Mouse (Mus musculus) midbrain, embryonic 10.5 days (tissue): ENCODE measurements at regions not wholly inside any gene's neighbourhood (a gene's known extent, or its start where the extent isn't known, plus 50 kb on each side); places are given as distances from the start of the nearest gene placed in this dataset.

Experiments
- DNase-seq: peaks from one replicate; pipeline ENCODE4 v3.0.0-alpha.2; 2017; ENCODE audit warnings: low spot score
- H3K27ac ChIP-seq: fragments of 300-500 bp; sonication (generic); replicated peaks from 2 replicates; pipeline ENCODE4 v1.5.1; 2016; ENCODE audit warnings: mild to moderate bottlenecking
- H3K27me3 ChIP-seq: fragments of 300-500 bp; sonication (generic); 2 replicates; pipeline ENCODE4 v1.6.1; 2016; ENCODE audit warnings: low read depth, mild to moderate bottlenecking; ENCODE audit not compliant: poor library complexity, severe bottlenecking
- H3K36me3 ChIP-seq: fragments of 300-500 bp; sonication (generic); 2 replicates; pipeline ENCODE4 v1.6.1; 2016; ENCODE audit warnings: mild to moderate bottlenecking, moderate library complexity
- H3K4me1 ChIP-seq: fragments of 300-500 bp; sonication (generic); 2 replicates; pipeline ENCODE4 v1.6.1; 2016
- H3K4me3 ChIP-seq: fragments of 300-500 bp; sonication (generic); 2 replicates; pipeline ENCODE4 v1.5.1; 2016; ENCODE audit warnings: mild to moderate bottlenecking, moderate library complexity
- H3K9me3 ChIP-seq: fragments of 300-500 bp; sonication (generic); replicated peaks from 2 replicates; pipeline ENCODE4 v1.6.1; 2016; ENCODE audit warnings: mild to moderate bottlenecking
- WGBS: fragments of 180-500 bp; shearing (Covaris S2); methylation state at CpG from one replicate; pipeline ENCODE4 v1.1.7; 2016; 5-methylcytosine and 5-hydroxymethylcytosine counted together

DNA sequence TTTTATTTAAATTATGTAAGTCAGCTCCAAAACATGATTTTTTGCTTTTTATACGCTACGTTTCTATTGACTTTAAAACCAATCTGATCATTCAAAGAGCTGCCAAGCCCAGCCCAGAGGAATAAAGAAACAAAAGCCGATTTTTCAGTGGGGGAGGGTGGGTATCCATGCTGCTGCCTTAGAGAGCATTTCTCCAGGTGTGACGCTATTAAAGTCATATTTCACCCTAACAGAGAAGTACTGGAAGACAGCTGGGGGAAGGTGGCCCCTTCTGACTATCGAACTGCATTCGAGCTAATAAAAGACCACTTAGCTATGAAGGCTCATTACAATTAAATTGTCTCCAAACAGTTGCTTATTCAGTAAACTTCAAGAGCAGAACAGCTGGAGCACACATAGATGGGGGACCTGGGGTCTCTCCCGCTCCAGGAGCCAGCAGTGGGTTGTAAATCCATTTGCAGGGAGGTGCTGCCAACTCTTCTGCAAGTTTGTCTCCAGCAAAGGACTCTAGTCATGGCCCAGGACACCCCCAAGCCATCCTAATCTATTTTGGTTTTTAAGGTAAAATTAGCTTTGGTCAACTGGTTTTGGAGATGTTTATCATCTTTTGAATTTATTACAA lies 336.5 kb downstream of the Ets1 start:
- DNase-seq, result no peak
- 0 out of 2 replicates have a peak, but pooled peaks cover 7% of the 10 kb centered on the region for H3K4me1 ChIP-seq
- H3K27me3 ChIP-seq, result no peaks in the 10 kb centered on the region
- H3K9me3 ChIP-seq, result no peaks in the 10 kb centered on the region
- no peak overlapping the region for H3K27ac ChIP-seq
- H3K4me3 ChIP-seq, result no peak overlapping the region
- 89% methylated on average over 7 of the region's 7 CpGs for WGBS
- H3K36me3 ChIP-seq, result no peaks in the 10 kb centered on the region

- H3K9me3 ChIP-seq, result no peaks in the 10 kb centered on the region
- H3K27me3 ChIP-seq, result no peaks in the 10 kb centered on the region
- DNase-seq, result no peak
- no peak overlapping the region for H3K4me3 ChIP-seq
- H3K4me1 ChIP-seq, result peaks cover 3% of the 10 kb centered on the region; the same call in 1 of the 2 replicates
- WGBS, result 87% methylated on average over 7 of the region's 7 CpGs
- no peaks in the 10 kb centered on the region for H3K36me3 ChIP-seq
- H3K27ac ChIP-seq, result no peak overlapping the region
Measured at GRCm38 (mm10) chr9:32977732-32978131, 341.7 kb downstream of the Ets1 start.

DNA sequence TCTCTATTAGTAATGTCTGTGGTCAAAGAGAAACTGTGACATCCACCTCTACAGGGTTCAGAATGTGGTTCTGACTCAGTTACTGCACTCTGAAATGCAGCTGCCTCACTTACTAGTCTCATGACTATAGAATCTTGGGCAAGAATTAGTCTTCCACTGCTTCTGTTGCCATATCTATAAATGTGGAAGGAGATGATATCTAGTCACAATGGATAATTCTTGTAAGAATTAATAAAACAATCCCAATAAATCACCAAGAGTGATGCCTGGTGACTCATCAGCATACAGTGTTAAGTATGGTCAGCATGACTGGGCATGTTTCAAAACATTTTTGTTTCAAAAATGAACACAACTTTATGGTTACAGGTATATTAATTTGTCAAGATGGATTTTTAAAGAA lies 344.8 kb downstream of the Ets1 start:
- no peak overlapping the region for H3K4me3 ChIP-seq
- no peak for DNase-seq
- H3K9me3 ChIP-seq, result no peaks in the 10 kb centered on the region
- H3K4me1 ChIP-seq, result peaks cover 3% of the 10 kb centered on the region; the same call in 1 of the 2 replicates
- H3K27me3 ChIP-seq, result no peaks in the 10 kb centered on the region
- no peaks in the 10 kb centered on the region for H3K36me3 ChIP-seq
- H3K27ac ChIP-seq, result no peak overlapping the region

DNA sequence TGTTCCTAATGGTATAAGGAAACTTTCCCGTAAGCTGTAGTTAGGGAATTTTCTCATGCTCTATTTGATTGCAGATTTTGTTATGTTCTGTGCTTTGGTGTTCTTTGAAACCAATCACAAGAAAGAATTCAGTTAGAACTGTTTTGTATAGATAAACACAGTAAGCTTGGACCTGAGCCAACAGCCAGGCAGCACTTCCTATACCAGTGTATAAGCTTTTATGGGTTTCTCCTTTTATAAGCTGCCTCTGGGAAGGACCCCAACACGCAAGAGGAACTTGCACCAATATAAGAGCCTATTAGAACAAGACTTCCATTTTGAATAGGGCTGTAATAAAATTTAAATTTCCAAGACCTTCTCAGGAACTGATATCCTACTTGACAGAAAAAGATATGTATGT lies 347.2 kb downstream of the Ets1 start:
- Histone ChIP-seq H3K27ac (no peak overlapping the region), H3K4me1 (peaks cover 3% of the 10 kb centered on the region; the same call in 1 of the 2 replicates), H3K27me3 (no peaks in the 10 kb centered on the region), H3K9me3 (no peaks in the 10 kb centered on the region), H3K4me3 (no peak overlapping the region), H3K36me3 (no peaks in the 10 kb centered on the region)
- WGBS, result 88% methylated on average over 2 of the region's 2 CpGs
- no peak for DNase-seq

- WGBS, result 58% methylated on average over 9 of the region's 9 CpGs
- Histone ChIP-seq H3K27me3 (no peaks in the 10 kb centered on the region), H3K4me3 (no peak overlapping the region), H3K4me1 (no peaks in the 10 kb centered on the region), H3K36me3 (no peaks in the 10 kb centered on the region), H3K27ac (no peak overlapping the region), H3K9me3 (no peaks in the 10 kb centered on the region)
- DNase-seq, result peak; percentile 40
Measured at GRCm38 (mm10) chr9:32986836-32987673, 351.0 kb downstream of the Ets1 start.

DNA sequence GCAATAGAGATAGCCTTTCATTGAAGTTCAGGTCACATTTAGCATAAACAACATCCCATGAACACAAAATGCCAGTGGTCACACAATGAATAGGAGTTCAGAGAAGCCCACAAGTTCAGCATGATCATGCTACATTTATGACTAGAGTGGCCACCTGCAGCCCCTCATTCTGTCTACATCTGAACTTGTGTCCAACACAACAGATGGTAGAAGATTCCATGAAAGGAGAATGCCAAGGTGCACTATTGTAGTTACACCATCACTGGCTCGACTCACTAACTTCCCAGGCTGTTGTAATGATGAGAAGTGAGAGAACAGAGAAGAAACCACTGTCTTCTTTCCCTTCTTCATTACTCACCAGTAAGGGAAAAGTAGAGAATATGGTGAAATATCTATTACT lies 353.0 kb downstream of the Ets1 start:
- H3K4me1 ChIP-seq, result no peaks in the 10 kb centered on the region
- H3K9me3 ChIP-seq, result no peaks in the 10 kb centered on the region
- no peak for DNase-seq
- H3K27me3 ChIP-seq, result no peaks in the 10 kb centered on the region
- no peak overlapping the region for H3K4me3 ChIP-seq
- no peaks in the 10 kb centered on the region for H3K36me3 ChIP-seq
- 74% methylated on average over 1 of the region's 1 CpGs for WGBS
- H3K27ac ChIP-seq, result no peak overlapping the region

- no peaks in the 10 kb centered on the region for H3K4me1 ChIP-seq
- no peaks in the 10 kb centered on the region for H3K36me3 ChIP-seq
- peaks cover 9% of the 10 kb centered on the region; the same call in 1 of the 2 replicates for H3K9me3 ChIP-seq
- whole genome bisulfite sequencing, result 74% methylated on average over 1 of the region's 1 CpGs
- no peaks in the 10 kb centered on the region for H3K27me3 ChIP-seq
- no peak for DNase-seq
- no peak overlapping the region for H3K4me3 ChIP-seq
- H3K27ac ChIP-seq, result no peak overlapping the region
Measured at GRCm38 (mm10) chr9:32998323-32998722, 362.3 kb downstream of the Ets1 start.

GRCm38 (mm10) chr9:33000691-33001164 lies 364.7 kb downstream of the Ets1 start:
- H3K27me3 ChIP-seq, result no peaks in the 10 kb centered on the region
- no peak overlapping the region for H3K4me3 ChIP-seq
- WGBS, result 67% methylated on average over 7 of the region's 7 CpGs
- no peak for DNase-seq
- no peaks in the 10 kb centered on the region for H3K36me3 ChIP-seq
- H3K27ac ChIP-seq, result no peak overlapping the region
- H3K4me1 ChIP-seq, result no peaks in the 10 kb centered on the region
- peaks cover 9% of the 10 kb centered on the region; the same call in 1 of the 2 replicates for H3K9me3 ChIP-seq

DNA sequence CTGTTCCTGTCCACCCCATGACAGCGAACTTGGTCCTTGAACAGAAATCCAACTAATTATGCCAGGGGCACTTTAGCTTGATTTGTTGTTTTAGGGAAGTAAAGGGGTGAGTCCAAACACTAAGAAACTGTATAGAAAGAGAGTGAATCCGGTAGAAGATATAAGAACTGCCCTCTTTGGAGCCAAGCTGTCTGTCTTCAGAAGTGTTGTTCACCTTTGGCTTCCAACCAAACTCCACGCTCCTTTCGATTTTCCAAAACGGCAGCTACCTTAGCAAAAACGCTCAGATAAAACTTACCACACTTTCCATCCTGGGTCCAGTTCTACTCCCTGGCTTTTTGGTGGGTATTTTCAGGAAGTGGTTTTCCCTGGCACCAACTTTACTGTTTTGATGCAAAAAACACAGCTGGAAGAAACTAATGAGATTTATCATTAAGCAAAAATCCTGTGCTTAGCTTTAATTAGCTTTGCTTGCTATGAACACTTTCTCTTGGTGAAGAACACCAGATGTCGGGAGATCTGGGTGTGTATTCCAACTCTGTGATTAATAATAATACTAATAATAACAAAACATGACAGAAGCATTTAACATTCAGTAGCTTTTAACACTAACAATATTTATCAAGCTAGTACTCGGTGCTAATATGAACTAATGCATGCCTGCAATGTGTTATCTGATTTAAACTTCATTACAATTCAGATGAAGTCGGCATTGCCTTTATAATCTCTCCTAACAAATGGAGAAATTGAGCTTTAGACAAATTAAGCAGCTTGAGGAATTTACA lies 365.3 kb downstream of the Ets1 start:
- 81% methylated on average over 9 of the region's 9 CpGs for WGBS
- Histone ChIP-seq H3K36me3 (no peaks in the 10 kb centered on the region), H3K4me3 (no peak overlapping the region), H3K27ac (no peak overlapping the region), H3K9me3 (peaks cover 9% of the 10 kb centered on the region; the same call in 1 of the 2 replicates), H3K4me1 (no peaks in the 10 kb centered on the region), H3K27me3 (no peaks in the 10 kb centered on the region)
- no peak for DNase-seq

- Histone ChIP-seq H3K27me3 (no peaks in the 10 kb centered on the region), H3K27ac (no peak overlapping the region), H3K9me3 (no peaks in the 10 kb centered on the region), H3K36me3 (no peaks in the 10 kb centered on the region), H3K4me1 (no peaks in the 10 kb centered on the region), H3K4me3 (no peak overlapping the region)
- 90% methylated on average over 1 of the region's 1 CpGs for WGBS
- no peak for DNase-seq
Measured at GRCm38 (mm10) chr9:33003880-33004279, 367.9 kb downstream of the Ets1 start.

GRCm38 (mm10) chr9:33004536-33004935 lies 368.5 kb downstream of the Ets1 start:
- H3K9me3 ChIP-seq, result no peaks in the 10 kb centered on the region
- DNase-seq, result no peak

DNA sequence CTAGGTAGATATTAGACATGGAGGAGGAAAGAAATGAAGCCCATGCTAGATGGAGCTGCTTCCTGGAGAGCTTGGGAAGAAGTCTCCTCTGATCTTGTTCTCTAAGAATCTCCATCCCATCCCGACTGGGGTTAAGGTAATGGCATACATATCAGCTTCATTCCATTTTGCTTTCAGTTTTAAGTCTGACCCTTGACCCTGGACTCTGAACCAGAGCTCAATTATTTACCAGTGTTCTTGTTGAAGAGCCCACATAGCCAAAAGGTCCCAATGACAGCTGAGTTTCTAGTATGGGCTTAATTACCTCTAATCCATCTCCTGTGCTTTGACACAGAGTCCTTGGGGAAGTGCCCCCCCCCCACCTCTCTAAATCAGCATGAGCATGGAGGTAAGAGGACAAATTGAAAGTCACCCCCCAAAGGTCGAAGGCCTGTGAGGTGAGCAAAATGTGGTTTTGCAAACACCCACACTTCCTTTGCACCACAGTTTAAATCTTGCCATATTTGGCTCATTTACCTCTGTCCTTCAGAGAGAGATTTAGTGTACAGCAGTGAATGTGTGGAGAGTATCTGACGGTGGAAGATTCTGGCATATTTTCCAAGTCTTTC lies 371.5 kb downstream of the Ets1 start:
- Histone ChIP-seq H3K4me3 (no peak overlapping the region), H3K4me1 (no peaks in the 10 kb centered on the region), H3K36me3 (no peaks in the 10 kb centered on the region), H3K27me3 (no peaks in the 10 kb centered on the region), H3K9me3 (no peaks in the 10 kb centered on the region), H3K27ac (no peak overlapping the region)
- WGBS, result 80% methylated on average over 3 of the region's 3 CpGs
- no peak for DNase-seq

More at GRCm38 (mm10) chr9:33004536-33004935, 368.5 kb downstream of the Ets1 start:
- Histone ChIP-seq H3K4me1 (no peaks in the 10 kb centered on the region), H3K27ac (no peak overlapping the region), H3K36me3 (no peaks in the 10 kb centered on the region), H3K27me3 (no peaks in the 10 kb centered on the region), H3K4me3 (no peak overlapping the region)
- WGBS, result 90% methylated on average over 3 of the region's 3 CpGs
